Mouse (Mus musculus) stomach, embryonic 16.5 days (tissue): Measurements from ENCODE around the gene Capn12. TPM values are rescaled to one million over a fixed set of nuclear protein-coding genes. Genes with fewer than 3 reads are reported as not detected.
A peak's percentile ranks its signal among the peaks of the same experiment; 100 is the strongest.

ENCODE experiments used
- ATAC-seq: fragments of 200-750 bp; cut with Nextera tagmentation; 2 replicates; pipeline ENCODE4 v1.8.0; 2017; ENCODE audit warnings: moderate number of reproducible peaks, moderate TSS enrichment; ENCODE audit not compliant: insufficient read depth, low FRiP score
- H3K27ac ChIP-seq: fragments of 300-500 bp; sonication (generic); 2 replicates; pipeline ENCODE4 v1.5.1; 2014; ENCODE audit warnings: low read length
- H3K27me3 ChIP-seq: fragments of 300-500 bp; sonication (generic); 2 replicates; pipeline ENCODE4 v1.6.1; 2014; ENCODE audit warnings: low read length, control low read depth, mixed read lengths; ENCODE audit not compliant: control insufficient read depth, insufficient read depth
- H3K36me3 ChIP-seq: fragments of 300-500 bp; sonication (generic); 2 replicates; pipeline ENCODE4 v1.6.1; 2014; ENCODE audit warnings: low read length; ENCODE audit not compliant: control insufficient read depth, insufficient read depth
- H3K4me1 ChIP-seq: fragments of 300-500 bp; sonication (generic); 2 replicates; pipeline ENCODE4 v1.6.1; 2014; ENCODE audit warnings: low read length, control low read depth, mixed read lengths; ENCODE audit not compliant: control insufficient read depth, insufficient read depth
- H3K4me2 ChIP-seq: fragments of 300-500 bp; sonication (generic); 2 replicates; pipeline ENCODE4 v1.6.1; 2014; ENCODE audit warnings: low read depth, low read length, mixed read lengths
- H3K4me3 ChIP-seq: fragments of 300-500 bp; sonication (generic); replicated peaks from 2 replicates; pipeline ENCODE4 v1.5.1; 2014; ENCODE audit warnings: mild to moderate bottlenecking, low read length
- H3K9ac ChIP-seq: fragments of 300-500 bp; sonication (generic); 2 replicates; pipeline ENCODE4 v1.6.1; 2014; ENCODE audit warnings: low read length
- H3K9me3 ChIP-seq: fragments of 300-500 bp; sonication (generic); replicated peaks from 2 replicates; pipeline ENCODE4 v1.6.1; 2016; ENCODE audit warnings: low read length, control low read depth; ENCODE audit not compliant: control insufficient read depth
- WGBS: fragments of 180-500 bp; shearing (Covaris S2); extraction: QIAGEN DNeasy Blood & Tissue Kit; methylation state at CpG from one replicate; pipeline ENCODE4 v1.1.7; 2014; 5-methylcytosine and 5-hydroxymethylcytosine counted together
- polyA plus RNA-seq: library from polyadenylated mRNA; unstranded; fragments of >200 nt; fragmentation: Nextera tagmentation; extraction: Ambion mirVana; gene quantifications from 2 replicates; pipeline ENCODE4 v1.2.1, GENCODE M21; 2015

The Capn12 gene
- polyA plus RNA-seq, 1 experiment from 2014 or later: 0.59 TPM

DNA sequence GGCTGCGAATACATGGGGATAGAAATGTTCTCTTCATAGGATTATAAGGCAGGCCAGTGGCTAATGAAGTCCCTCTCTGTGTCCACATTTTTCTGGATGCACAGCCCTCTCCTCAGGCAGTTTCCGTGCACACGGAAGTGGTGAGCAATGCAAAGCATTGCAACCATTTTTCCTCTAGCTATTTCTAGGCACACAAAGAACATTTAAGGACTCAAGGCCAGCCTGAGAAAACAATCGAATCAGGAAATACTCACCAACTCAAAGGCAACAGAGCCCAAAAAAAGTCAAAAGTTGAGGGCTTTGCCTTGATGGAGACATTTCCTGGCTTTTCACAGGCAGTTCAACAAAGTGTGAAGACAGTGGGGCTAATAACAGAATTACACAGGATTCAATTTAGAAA lies 59.9 kb downstream of the Capn12 start:
- WGBS: 63% methylated on average over 4 of the region's 4 CpGs
- no peak for ATAC-seq

DNA sequence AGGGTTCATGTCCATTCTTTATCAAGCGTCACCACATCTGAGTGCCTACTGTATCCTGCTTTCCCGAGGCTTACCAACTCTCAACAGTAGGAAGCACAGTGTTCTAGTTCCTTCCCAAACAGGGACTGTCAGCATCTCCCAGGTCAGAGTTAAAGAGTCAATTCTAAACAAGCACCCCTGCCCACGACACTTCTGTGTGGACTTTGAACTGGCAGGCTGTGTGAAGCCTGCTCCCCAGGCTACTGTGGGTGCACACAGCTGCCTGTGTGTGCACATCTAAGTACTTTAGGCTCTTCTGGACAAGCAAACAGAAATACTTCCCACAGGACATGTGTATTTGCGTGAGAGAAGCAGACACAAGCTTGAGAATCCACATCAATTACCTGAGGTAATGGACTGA lies 60.3 kb downstream of the Capn12 start:
- H3K36me3 ChIP-seq: no peaks in the 10 kb centered on the region
- H3K27me3 ChIP-seq: no peaks in the 10 kb centered on the region
- H3K9ac ChIP-seq: peak overlapping the region; percentile 33; the same call in 1 of the 2 replicates
- no peak overlapping the region for H3K4me3 ChIP-seq
- peaks cover 73% of the 10 kb centered on the region for H3K4me1 ChIP-seq
- ATAC-seq: no peak
- WGBS: 50% methylated on average over 4 of the region's 4 CpGs
- peak overlapping the region; percentile 84 for H3K27ac ChIP-seq
- no peak overlapping the region for H3K4me2 ChIP-seq
- H3K9me3 ChIP-seq: no peaks in the 10 kb centered on the region

More for the DNA sequence above, 59.9 kb downstream of the Capn12 start:
- Histone ChIP-seq H3K9ac (no peak overlapping the region), H3K4me2 (no peak overlapping the region), H3K9me3 (no peaks in the 10 kb centered on the region), H3K27ac (peak overlapping the region; percentile 84), H3K4me1 (peaks cover 72% of the 10 kb centered on the region), H3K27me3 (no peaks in the 10 kb centered on the region), H3K4me3 (no peak overlapping the region), H3K36me3 (no peaks in the 10 kb centered on the region)

Other genes with a start within 250 kb of the Capn12 start
- 3.8 and 4.8 TPM in 2 replicates for gene Fbxo27, start 188.6 kb upstream of the Capn12 start, polyA plus RNA-seq
- 9.0 and 9.1 TPM in 2 replicates for gene Fbxo17, start 164.6 kb upstream of the Capn12 start, polyA plus RNA-seq
- gene Mrps12, start 139.6 kb upstream of the Capn12 start, polyA plus RNA-seq: 117 and 135 TPM in 2 replicates
- 22.4 and 22.9 TPM in 2 replicates for gene Sars2, start 139.4 kb upstream of the Capn12 start, polyA plus RNA-seq
- gene Ccer2, start 125.2 kb upstream of the Capn12 start, polyA plus RNA-seq: 0.30 TPM in 1 of 2 replicates, not detected in the other
- 62.1 and 63.7 TPM in 2 replicates for gene Sirt2, start 114.7 kb upstream of the Capn12 start, polyA plus RNA-seq
- gene Nfkbib, start 113.9 kb upstream of the Capn12 start, polyA plus RNA-seq: 37.2 and 38.9 TPM in 2 replicates
- 5.0 and 5.9 TPM in 2 replicates for gene Rinl, start 92.5 kb upstream of the Capn12 start, polyA plus RNA-seq
- 170 and 200 TPM in 2 replicates for gene Hnrnpl, start 72.9 kb upstream of the Capn12 start, polyA plus RNA-seq
- gene Ech1, start 56.2 kb upstream of the Capn12 start, polyA plus RNA-seq: 227 and 230 TPM in 2 replicates
- 353 and 382 TPM in 2 replicates for gene Lgals4, start 47.6 kb upstream of the Capn12 start, polyA plus RNA-seq
- gene Lgals7, start 17.6 kb upstream of the Capn12 start, polyA plus RNA-seq: 5.8 and 9.9 TPM in 2 replicates
- 413 and 449 TPM in 2 replicates for gene Actn4, start 80.9 kb downstream of the Capn12 start, polyA plus RNA-seq
- gene Eif3k, start 100.4 kb downstream of the Capn12 start, polyA plus RNA-seq: 339 and 345 TPM in 2 replicates
- 7.9 and 8.4 TPM in 2 replicates for gene Map4k1, start 100.6 kb downstream of the Capn12 start, polyA plus RNA-seq
- gene Ryr1, start 243.8 kb downstream of the Capn12 start, polyA plus RNA-seq: 0.45 and 2.6 TPM in 2 replicates